Mouse (Mus musculus) cortical plate, adult 2 months (tissue): ENCODE data around the gene Dhrs7. TPM values are rescaled to one million over a fixed set of nuclear protein-coding genes. Genes with fewer than 3 reads are reported as not detected.

Source experiments
- H3K27ac ChIP-seq: fragments of 200-500 bp; 2 replicates; pipeline ENCODE4 v1.5.1; 2012; ENCODE audit warnings: low read length, control low read depth, inconsistent platforms; ENCODE audit not compliant: insufficient read depth
- H3K4me1 ChIP-seq: fragments of 200-500 bp; 2 replicates; pipeline ENCODE4 v1.6.1; 2011; ENCODE audit warnings: low read length; ENCODE audit not compliant: control insufficient read depth, insufficient read depth
- H3K4me3 ChIP-seq: fragments of 200-500 bp; 2 replicates; pipeline ENCODE4 v1.5.1; 2011; ENCODE audit warnings: mild to moderate bottlenecking, low read length, control low read depth; ENCODE audit not compliant: insufficient read depth
- CTCF ChIP-seq: fragments of 200-500 bp; IDR thresholded peaks from 2 replicates; pipeline ENCODE4 v1.5.1; 2011; ENCODE audit warnings: mild to moderate bottlenecking, control low read depth, low read length; ENCODE audit not compliant: insufficient read depth; ENCODE audit errors: extremely low read depth
- POLR2A ChIP-seq: fragments of 200-500 bp; IDR thresholded peaks from 2 replicates; pipeline ENCODE4 v1.6.1; 2011; ENCODE audit warnings: mild to moderate bottlenecking, low read length, control low read depth; ENCODE audit not compliant: insufficient read depth; ENCODE audit errors: extremely low read depth
- polyA plus RNA-seq: library from polyadenylated mRNA; depleted of rRNA; stranded (reverse); fragments of >200 nt; gene quantifications from 2 replicates; pipeline ENCODE4 v1.2.3, GENCODE M21; 2012; rRNA removed

The Dhrs7 gene
- polyA plus RNA-seq, 1 experiment, result 51.7 TPM

DNA sequence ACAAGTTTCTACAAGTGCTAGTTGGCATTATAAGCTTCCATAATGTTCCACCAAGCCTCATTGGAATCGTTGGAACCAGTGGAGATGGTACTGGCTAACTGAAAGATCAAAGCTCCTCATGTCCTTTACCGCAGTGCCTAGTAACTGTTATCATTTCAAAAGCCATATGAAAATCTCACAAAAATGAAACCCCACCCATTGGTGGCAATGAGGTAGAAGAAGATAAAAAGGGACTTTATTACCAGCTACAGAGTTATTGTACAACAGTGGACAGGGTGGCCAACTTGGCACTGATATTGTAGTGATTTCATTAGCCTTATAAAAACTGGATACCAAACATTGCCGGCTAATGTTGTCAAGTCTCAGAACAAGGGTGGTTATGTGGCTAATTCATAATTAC lies 52.7 kb downstream of the Dhrs7 start:
- H3K4me1 ChIP-seq, result no peaks in the 10 kb centered on the region
- H3K4me3 ChIP-seq, result no peak overlapping the region
- H3K27ac ChIP-seq, result no peak overlapping the region
- TF ChIP-seq CTCF (no peak), POLR2A (no peak)

Other genes starting within 250 kb of the Dhrs7 start
- 0.62 and 0.79 TPM in 2 replicates for gene Lrrc9, start 223.0 kb downstream of the Dhrs7 start, polyA plus RNA-seq
- gene Pcnx4, start 128.5 kb downstream of the Dhrs7 start, polyA plus RNA-seq, result 18.0 and 18.4 TPM in 2 replicates
- not detected in 2 replicates for gene Gm4756, start 15.2 kb downstream of the Dhrs7 start, polyA plus RNA-seq
- 187 and 197 TPM in 2 replicates for gene Ppm1a, start 92.5 kb upstream of the Dhrs7 start, polyA plus RNA-seq